Mouse (Mus musculus) heart, postnatal 14 days (tissue): ENCODE measurements at regions not wholly inside any gene's neighbourhood (a gene's known extent, or its start where the extent isn't known, plus 50 kb on each side); places are given as distances from the start of the nearest gene placed in this dataset.

Experiments used
- DNase-seq, 2 experiments: peaks; one replicate each; pipeline ENCODE4 v3.0.0; 2021 to 2022
- intact Hi-C: fragments of 180-260 bp; cut with DNase I; formaldehyde crosslinking; loops from one replicate; pipeline ENCODE4 v1.15.1; 2025

- intact Hi-C loops, result no loop called here
- DNase-seq, result no peak
Measured at GRCm38 (mm10) chr16:93041399-93041798, 215.4 kb upstream of the Runx1 start.

DNA sequence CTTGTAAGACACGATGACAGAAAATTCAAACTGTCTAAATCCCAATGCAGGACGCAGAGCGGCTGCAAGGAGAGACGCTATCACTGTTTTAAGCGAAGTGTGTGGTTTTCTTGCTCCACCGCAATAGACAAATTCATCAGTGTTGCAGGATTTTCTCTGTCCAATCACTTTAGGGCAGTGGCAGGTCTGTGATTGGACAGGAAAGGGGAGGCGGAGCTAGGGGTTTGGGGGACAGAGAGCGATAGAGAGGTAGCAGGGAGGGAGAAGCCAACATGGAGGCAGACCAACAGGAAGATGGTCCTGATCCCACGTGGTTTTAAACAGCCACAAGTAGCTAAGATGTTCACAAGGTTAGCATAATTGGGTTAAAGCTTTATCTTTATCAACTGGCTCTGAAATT lies 209.7 kb upstream of the Runx1 start:
- intact Hi-C loops, result no loop called here
- no peak for DNase-seq

- no peak for DNase-seq
- intact Hi-C loops, result no loop called here
Measured at GRCm38 (mm10) chr16:93033943-93034342, 208.0 kb upstream of the Runx1 start.

DNA sequence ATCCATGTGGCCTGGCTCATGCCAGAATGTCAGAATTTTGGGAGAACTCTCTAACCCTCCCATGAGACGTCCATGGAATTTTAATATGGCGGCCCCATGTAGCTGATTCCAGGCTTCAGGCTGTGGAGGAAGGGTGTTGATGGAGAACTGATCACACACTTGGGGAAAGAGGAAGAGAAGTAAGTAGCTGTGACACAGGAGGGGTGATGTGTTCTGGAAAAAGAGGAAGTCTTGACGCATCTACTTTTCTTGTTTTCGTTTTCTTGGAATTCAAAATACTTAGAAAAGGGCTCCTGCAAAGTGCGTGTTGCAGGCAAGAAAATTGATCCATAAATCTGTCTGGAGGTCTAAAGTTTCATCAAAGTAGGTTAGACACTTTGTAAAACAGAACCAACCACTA lies 205.7 kb upstream of the Runx1 start:
- no peak for DNase-seq
- intact Hi-C loops, result no loop called here

GRCm38 (mm10) chr16:93028640-93029039 lies 202.7 kb upstream of the Runx1 start:
- DNase-seq, result no peak
- intact Hi-C loops, result no loop called here

DNA sequence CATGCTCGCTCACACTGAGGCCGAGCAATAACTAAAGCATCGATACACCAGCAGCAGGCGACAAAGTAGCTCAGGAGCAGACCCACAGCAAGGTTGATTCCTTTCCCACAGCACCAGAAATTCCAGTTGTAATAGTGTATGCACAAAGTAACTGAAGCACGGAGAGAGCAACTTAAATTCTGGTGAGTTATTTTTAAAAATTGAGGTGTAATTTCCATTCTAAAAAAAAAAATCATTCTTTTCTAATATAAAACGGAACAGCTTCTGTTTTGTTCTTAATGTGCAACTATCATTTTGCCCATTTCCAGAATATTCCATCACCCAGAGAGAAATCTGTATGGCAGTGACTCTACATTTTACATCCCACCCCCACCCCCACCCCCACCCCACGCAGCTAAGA lies 202.1 kb upstream of the Runx1 start:
- DNase-seq, result no peak
- intact Hi-C loops, result no loop called here

DNA sequence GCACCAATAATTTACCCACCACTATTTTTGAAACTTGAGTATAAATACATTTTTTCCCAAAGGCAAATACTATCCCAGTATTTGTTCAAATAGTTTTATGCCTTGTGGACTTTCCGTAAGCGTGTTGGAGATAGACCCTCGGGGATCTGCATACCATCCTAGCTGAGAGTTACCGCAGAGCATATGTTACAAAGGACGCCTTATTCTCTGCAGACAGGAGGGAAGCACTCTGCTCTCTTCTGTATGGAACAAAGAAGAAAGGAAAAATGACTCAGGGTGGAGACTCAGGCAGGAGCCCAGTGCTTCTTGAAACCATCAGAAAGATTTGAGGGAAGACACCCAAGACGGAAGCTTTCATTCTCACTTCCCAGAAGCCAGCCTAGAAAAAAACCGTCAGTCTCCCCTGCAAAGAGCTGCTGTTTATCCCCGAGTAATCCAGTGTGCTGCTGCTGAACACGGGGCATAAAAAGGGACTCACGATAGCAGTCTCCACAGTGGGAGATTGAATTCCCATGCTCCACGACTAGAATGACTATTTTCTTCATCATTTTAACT lies 200.2 kb upstream of the Runx1 start:
- no peak for DNase-seq
- intact Hi-C loops, result no loop called here

- DNase-seq, result no peak
- intact Hi-C loops, result no loop called here
Measured at GRCm38 (mm10) chr16:93019800-93020555, 194.0 kb upstream of the Runx1 start.

GRCm38 (mm10) chr16:93018766-93019165 lies 192.8 kb upstream of the Runx1 start:
- DNase-seq, result no peak
- intact Hi-C loops, result no loop called here

GRCm38 (mm10) chr16:93017025-93017424 lies 191.1 kb upstream of the Runx1 start:
- DNase-seq, result no peak
- intact Hi-C loops, result no loop called here

DNA sequence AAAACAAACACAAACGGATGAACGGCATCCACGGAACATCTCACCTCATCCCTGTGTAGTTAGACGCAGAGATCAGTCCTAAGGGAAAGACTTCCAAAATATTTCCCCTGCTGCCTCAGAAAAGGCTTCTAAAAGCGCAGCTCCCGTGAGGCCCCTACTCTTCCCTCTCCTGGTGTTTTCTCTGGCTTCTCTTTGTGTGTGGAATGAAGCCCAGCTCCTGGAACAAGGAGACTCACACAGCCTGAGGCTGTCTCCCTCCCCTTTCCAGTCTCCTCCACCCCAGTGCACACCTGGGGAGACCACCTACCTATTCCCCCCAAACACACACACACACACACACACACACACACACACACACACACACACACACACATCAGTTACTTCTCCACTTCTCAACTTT lies 189.7 kb upstream of the Runx1 start:
- DNase-seq, result no peak
- intact Hi-C loops, result no loop called here

DNA sequence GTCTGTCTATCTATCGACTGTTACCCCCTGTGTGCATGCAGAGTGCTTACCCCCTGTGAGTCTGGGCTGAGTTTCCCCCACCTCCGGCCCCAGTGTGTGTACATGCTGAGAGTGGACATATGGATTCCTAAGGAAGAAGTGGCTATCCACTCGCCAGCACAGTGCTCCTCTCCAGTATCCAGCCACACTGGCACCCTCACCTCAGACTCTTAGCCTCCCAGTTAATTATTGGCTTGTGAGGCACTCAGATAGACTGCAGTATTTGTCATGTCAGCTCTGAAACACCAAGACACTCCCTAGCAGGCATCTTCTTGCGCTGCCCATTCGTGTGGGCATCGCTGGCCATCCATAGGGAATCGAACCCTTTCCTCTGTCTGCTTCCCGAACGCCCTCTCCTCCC lies 189.0 kb upstream of the Runx1 start:
- intact Hi-C loops, result no loop called here
- no peak for DNase-seq

DNA sequence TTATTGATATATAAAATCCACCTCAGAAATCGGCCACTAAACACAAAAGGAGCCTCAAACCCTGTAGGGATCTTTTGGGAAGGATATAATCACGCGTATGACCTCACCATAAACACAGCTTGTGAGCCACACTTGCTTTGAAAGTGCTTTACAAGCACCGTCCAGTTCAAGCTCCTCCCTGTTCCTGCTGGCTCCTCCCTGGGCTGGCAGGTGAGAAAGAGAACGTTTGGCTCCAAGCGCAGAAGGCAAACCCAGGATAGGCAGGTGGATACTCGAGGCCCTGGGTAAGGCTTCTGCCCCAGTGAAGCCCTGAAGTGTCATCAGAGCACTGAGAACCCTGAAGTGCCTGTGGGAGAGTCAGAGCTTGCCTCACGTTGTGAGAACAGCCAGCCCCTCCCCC lies 187.9 kb upstream of the Runx1 start:
- intact Hi-C loops, result no loop called here
- no peak for DNase-seq

DNA sequence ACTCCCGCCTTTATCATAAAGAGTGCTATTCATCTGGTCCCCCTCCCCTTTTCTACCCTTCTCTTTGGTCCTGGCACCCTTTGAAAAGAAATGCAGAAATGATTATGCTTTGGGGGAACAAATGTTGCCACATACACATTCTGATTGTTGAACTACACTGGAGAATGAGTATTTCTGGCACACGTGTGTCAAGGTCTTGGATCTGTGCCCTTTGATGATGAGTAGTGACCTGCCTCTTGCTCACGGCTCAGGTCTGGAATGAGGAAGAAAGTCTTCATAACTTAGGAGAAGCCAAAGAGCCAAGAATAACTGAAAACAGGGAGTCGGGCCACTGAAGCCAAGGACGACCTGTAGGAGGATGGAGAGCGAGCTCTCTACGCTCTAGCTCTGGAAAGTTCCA lies 187.3 kb upstream of the Runx1 start:
- no peak for DNase-seq
- intact Hi-C loops, result no loop called here

DNA sequence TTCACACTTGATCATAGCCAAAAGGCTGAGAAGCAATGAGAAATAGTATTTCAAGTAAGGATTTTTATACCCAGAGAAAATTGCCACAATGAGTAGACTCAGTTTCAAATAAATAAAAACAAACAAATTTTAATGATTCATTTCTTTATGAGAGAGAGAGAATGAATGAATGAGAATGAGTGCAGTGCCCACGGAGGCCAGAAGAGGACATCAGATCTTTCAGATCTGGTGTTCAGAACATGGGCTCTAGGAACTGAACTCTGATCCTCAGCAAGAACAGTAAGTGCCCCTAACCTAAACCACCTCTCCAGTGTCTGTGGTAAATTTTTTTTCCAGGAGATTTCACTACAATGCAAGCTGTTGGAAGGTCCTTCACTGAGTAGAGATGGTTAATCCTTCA lies 185.5 kb upstream of the Runx1 start:
- DNase-seq, result no peak
- intact Hi-C loops, result no loop called here

DNA sequence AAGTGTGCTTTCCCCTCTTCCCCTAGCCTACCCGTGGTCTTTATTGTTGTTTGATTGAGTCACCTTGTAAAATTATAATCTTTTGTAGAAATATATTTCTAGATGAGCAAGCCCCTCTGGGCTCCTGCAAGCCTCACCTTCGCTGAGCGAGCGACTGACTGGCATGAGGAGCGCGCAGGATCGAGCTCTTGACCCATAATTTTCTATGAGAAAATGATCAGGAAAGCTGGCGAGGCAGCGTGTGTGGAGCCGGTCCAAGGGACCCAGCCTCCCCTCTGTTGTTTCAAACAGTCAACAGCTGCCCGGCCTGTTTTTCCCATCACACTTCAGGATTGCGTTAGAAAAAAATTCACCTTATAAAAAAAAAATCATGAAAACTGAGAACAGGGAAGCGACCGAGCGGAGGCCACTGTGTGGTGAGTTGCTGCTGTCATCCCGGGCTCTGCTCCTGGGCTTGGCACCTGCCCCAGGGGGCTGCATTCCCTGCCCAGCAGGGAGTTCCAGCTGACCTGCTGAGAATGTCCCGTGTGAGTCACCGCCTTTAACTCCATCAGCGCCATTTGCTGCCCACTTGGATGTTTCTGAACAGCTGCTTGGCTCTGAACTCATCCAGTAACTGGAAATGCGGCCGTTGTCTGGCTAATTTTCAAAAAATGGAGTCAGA lies 180.5 kb upstream of the Runx1 start:
- intact Hi-C loops, result loop anchor here (5.0 kb wide), 1 partner anchor 49 kb away; no protein-coding TSS in a partner anchor
- peak; percentile 37 to 58 for DNase-seq

DNA sequence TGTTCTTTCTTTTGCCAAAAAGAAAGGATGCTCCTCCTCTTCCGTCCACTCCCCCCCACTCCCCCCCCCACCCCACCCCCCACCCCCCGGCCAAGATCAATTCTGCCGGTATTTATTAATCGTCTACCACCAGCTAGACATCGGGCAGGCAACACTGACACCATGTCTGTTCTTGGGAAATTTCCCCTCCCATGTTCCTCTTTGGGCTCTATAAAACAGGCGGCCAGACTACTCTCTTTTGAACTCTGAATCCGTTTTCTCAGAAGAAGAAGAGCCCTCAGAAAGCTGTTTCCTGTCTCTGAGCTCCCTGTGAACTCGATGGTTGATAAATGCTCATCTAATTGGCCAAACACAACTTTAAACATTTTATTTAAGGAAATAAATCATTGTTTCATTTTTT lies 179.5 kb upstream of the Runx1 start:
- intact Hi-C loops, result loop anchor here (5.0 kb wide), 1 partner anchor 48 kb away; no protein-coding TSS in a partner anchor
- no peak for DNase-seq

- intact Hi-C loops, result no loop called here
- DNase-seq, result no peak
Measured at GRCm38 (mm10) chr16:93003830-93004229, 177.9 kb upstream of the Runx1 start.

GRCm38 (mm10) chr16:92998689-92999088 lies 172.7 kb upstream of the Runx1 start:
- DNase-seq, result no peak
- intact Hi-C loops, result no loop called here

- no peak for DNase-seq
- intact Hi-C loops, result no loop called here
Measured at GRCm38 (mm10) chr16:92997636-92998035, 171.7 kb upstream of the Runx1 start.

GRCm38 (mm10) chr16:92995993-92996350 lies 170.0 kb upstream of the Runx1 start:
- intact Hi-C loops, result no loop called here

More at GRCm38 (mm10) chr16:92995993-92996350, 170.0 kb upstream of the Runx1 start:
- DNase-seq, result no peak
